Mouse (Mus musculus): ENCODE data around the gene a.

GRCm38 (mm10) chr2:154971919-154972692, 180.9 kb downstream of the a start:
- no peak for TF ChIP-seq CTCF (IDR thresholded peaks at IDR 0.05; ENCODE audit: control insufficient read depth, insufficient read depth, insufficient replicate concordance, low read depth, low read length)
- TF ChIP-seq POLR2A (IDR thresholded peaks at IDR 0.05; ENCODE audit: control insufficient read depth, low read depth, low read length): no peak
